8 mouse cellular contexts compared by ENCODE assay signal in genomic region chr16:8643855-8644254, GRCm38 (mm10). TPM values are rescaled to one million over a fixed set of nuclear protein-coding genes. Genes with fewer than 3 reads are reported as not detected.
A peak's percentile ranks its signal among the peaks of the same experiment; 100 is the strongest.
DNase-seq lines count a peak whose midpoint lies in the region; ATAC-seq and TF ChIP-seq lines count a peak whose summit lies in the region.

No protein-coding gene starts in this region.

- peaks cover 5% of the 10 kb centered on the region; the same call in 1 of the 2 replicates for H3K4me1 ChIP-seq in thymus, adult 2 months (replicated peaks; ENCODE audit: control insufficient read depth, insufficient read depth, low read length)

- H3K27ac ChIP-seq in thymus, adult 2 months (ENCODE audit: control insufficient read depth, insufficient read depth, low read length), result no peak overlapping the region

- H3K4me3 ChIP-seq in thymus, adult 2 months (ENCODE audit: control insufficient read depth, insufficient read depth, low read length), result no peak overlapping the region

- TF ChIP-seq CTCF in thymus, adult 2 months (IDR thresholded peaks at IDR 0.05; ENCODE audit: borderline replicate concordance, control insufficient read depth, extremely low read depth, insufficient read depth, low read length, poor library complexity), result peak; percentile 27; the same call in 1 of the 2 replicates

- no peak for TF ChIP-seq POLR2A in thymus, adult 2 months (IDR thresholded peaks at IDR 0.05; ENCODE audit: control insufficient read depth, extremely low read depth, insufficient read depth, low read length, poor library complexity)

- peaks cover 55% of the 10 kb centered on the region for H3K36me3 ChIP-seq in thymus, adult 2 months (ENCODE audit: control insufficient read depth, insufficient read depth, low read length)

- DNase-seq in cerebellum, adult 9-10 months, result peak; percentile 43
- no peak for DNase-seq in cerebellum, adult 11 months
- peak; percentile 70 for DNase-seq in 416B (ENCODE audit: low read depth)
- peak; percentile 43 to 58 for DNase-seq in adrenal gland, postnatal 36 days
- DNase-seq in kidney, postnatal 14 days, result peak; percentile 58
- peak; percentile 57 for DNase-seq in lung, postnatal 14 days
- DNase-seq in thymus, adult 2 months, result peak; percentile 61

- 82% methylated on average over 2 of the region's 2 CpGs for WGBS in thymus, adult 2 months

- ATAC-seq in granulocyte monocyte progenitor cell, adult 5-6 weeks (replicated peaks; ENCODE audit: poor library complexity, severe bottlenecking), result peak; percentile 86

- no peaks in the 10 kb centered on the region for H3K27me3 ChIP-seq in thymus, adult 2 months (ENCODE audit: control insufficient read depth, insufficient read depth, low read length)

RNA-seq across cellular contexts. Expression of gene Tmem186, which starts 6.3 kb away (rescaled TPM):
- 10 to 100 TPM; 17.1 to 21.1 TPM for total RNA-seq in adrenal gland, postnatal 36 days (2021)
- total RNA-seq in granulocyte monocyte progenitor cell, adult 5-6 weeks (2014; fragmentation: Nextera tagmentation), result 9.1 and 10.4 TPM in 2 replicates
- 13.9 and 21.9 TPM in 2 replicates for total RNA-seq in granulocyte monocyte progenitor cell, adult 5-6 weeks (2017)
- 18.5 and 20.8 TPM in 2 replicates for polyA plus RNA-seq in thymus, adult 2 months (2012; rRNA removed)

RNA-seq across cellular contexts. Expression of gene Pmm2, which starts 6.4 kb away (rescaled TPM):
- total RNA-seq in adrenal gland, postnatal 36 days (2021), result 10 to 100 TPM; 44.2 to 50.2 TPM
- 59.0 and 70.4 TPM in 2 replicates for total RNA-seq in granulocyte monocyte progenitor cell, adult 5-6 weeks (2014; fragmentation: Nextera tagmentation)
- total RNA-seq in granulocyte monocyte progenitor cell, adult 5-6 weeks (2017), result 45.5 and 59.1 TPM in 2 replicates
- 110 and 116 TPM in 2 replicates for polyA plus RNA-seq in thymus, adult 2 months (2012; rRNA removed)

RNA-seq across cellular contexts. Expression of gene Carhsp1, which starts 28.1 kb away (rescaled TPM):
- total RNA-seq in adrenal gland, postnatal 36 days (2021), result 100 to 1,000 TPM in 1 of 2 experiments, 10 to 100 TPM in 1; 50.0 to 107 TPM
- total RNA-seq in granulocyte monocyte progenitor cell, adult 5-6 weeks (2014; fragmentation: Nextera tagmentation), result 4.0 and 9.1 TPM in 2 replicates
- total RNA-seq in granulocyte monocyte progenitor cell, adult 5-6 weeks (2017), result 3.9 and 6.2 TPM in 2 replicates
- polyA plus RNA-seq in thymus, adult 2 months (2012; rRNA removed), result 42.0 and 47.4 TPM in 2 replicates

RNA-seq across cellular contexts. Expression of gene Gm5767, which starts 36.7 kb away (rescaled TPM):
- not detected for total RNA-seq in adrenal gland, postnatal 36 days (2021)
- not detected in 2 replicates for total RNA-seq in granulocyte monocyte progenitor cell, adult 5-6 weeks (2014; fragmentation: Nextera tagmentation)
- not detected in 2 replicates for total RNA-seq in granulocyte monocyte progenitor cell, adult 5-6 weeks (2017)
- polyA plus RNA-seq in thymus, adult 2 months (2012; rRNA removed), result 1.1 TPM in 1 of 2 replicates, not detected in the other

Comparison
In these comparisons a context has a peak if more than half of its experiments do, and no peak if none do; other contexts are left out.
1. RNA of gene Carhsp1, which starts 28.1 kb away (total RNA-seq): 50.0 to 107 TPM in adrenal gland, postnatal 36 days; 3.9 to 9.1 TPM in granulocyte monocyte progenitor cell, adult 5-6 weeks; every median in the first group is over 4 times any median in the second.